In genomic region chr1:169670705-169671104, GRCm38 (mm10) we compare ENCODE assay signal across 9 mouse cellular contexts. TPM values are rescaled to one million over a fixed set of nuclear protein-coding genes. Genes with fewer than 3 reads are reported as not detected.
DNase-seq lines count a peak whose midpoint lies in the region; ATAC-seq lines count a peak whose summit lies in the region.
"Had no signal": no experiment of that assay in that cellular context is flagged by ENCODE, and none has a peak within 500 bp of the region (broad histone marks: within the 10 kb centered on the region; RNA-seq: fewer than 3 reads in every experiment).

No protein-coding gene starts in this region.

- H3K4me2 ChIP-seq in forebrain, embryonic 15.5 days (replicated peaks) = no peak overlapping the region
- H3K4me2 ChIP-seq: liver, embryonic 15.5 days had no signal

- no peak overlapping the region for H3K4me3 ChIP-seq in forebrain, embryonic 15.5 days
- H3K4me3 ChIP-seq: liver, embryonic 15.5 days had no signal

- no peaks in the 10 kb centered on the region for H3K9me3 ChIP-seq in forebrain, embryonic 15.5 days
- H3K9me3 ChIP-seq: liver, embryonic 15.5 days had no signal

- no peaks in the 10 kb centered on the region for H3K4me1 ChIP-seq in forebrain, embryonic 15.5 days
- H3K4me1 ChIP-seq: liver, embryonic 15.5 days had no signal

- WGBS in forebrain, embryonic 15.5 days = 60% methylated on average over 1 of the region's 1 CpGs

- H3K27ac ChIP-seq in forebrain, embryonic 15.5 days (replicated peaks) = no peak overlapping the region
- H3K27ac ChIP-seq: liver, embryonic 15.5 days had no signal

- no peak overlapping the region for H3K9ac ChIP-seq in forebrain, embryonic 15.5 days (replicated peaks)
- H3K9ac ChIP-seq: liver, embryonic 15.5 days had no signal

- intact Hi-C loops in gastrocnemius, postnatal 36 days (cut with DNase I) = loop anchor here (1.0 to 10.0 kb wide), 2 partner anchors 136 to 249 kb away; partner anchors contain the start of gene Nuf2

- ATAC-seq in forebrain, embryonic 15.5 days (replicated peaks) = peak; percentile 51; the same call in 1 of the 2 replicates
- ATAC-seq in monocyte, adult 5-6 weeks (replicated peaks; ENCODE audit: insufficient number of reproducible peaks, low FRiP score, low TSS enrichment, poor library complexity, severe bottlenecking) = no peak

- no peaks in the 10 kb centered on the region for H3K27me3 ChIP-seq in forebrain, embryonic 15.5 days
- H3K27me3 ChIP-seq: liver, embryonic 15.5 days had no signal

- no peaks in the 10 kb centered on the region for H3K36me3 ChIP-seq in forebrain, embryonic 15.5 days
- H3K36me3 ChIP-seq: liver, embryonic 15.5 days had no signal

- peak; percentile 23 for DNase-seq in gastrocnemius, postnatal 10 days
- DNase-seq in gastrocnemius, postnatal 36 days = no peak
- peak; percentile 13 for DNase-seq in urinary bladder, postnatal 14 days (ENCODE audit: low spot score)
- no peak for DNase-seq in urinary bladder, adult 18-20 months (ENCODE audit: low spot score in 2 of 2)
- peak; percentile 42 for DNase-seq in lung, postnatal 36 days
- DNase-seq in ovary, postnatal 36 days (ENCODE audit: low spot score) = no peak

RNA-seq across cellular contexts. Expression of gene Rgs5, which starts 15.4 kb away (rescaled TPM):
- total RNA-seq in gastrocnemius, postnatal 10 days (2021) = 100 to 1,000 TPM; 198 to 208 TPM
- 100 to 1,000 TPM; 158 to 167 TPM for total RNA-seq in gastrocnemius, postnatal 36 days (2021)
- 18.1 and 18.7 TPM in 2 replicates for polyA plus RNA-seq in forebrain, embryonic 15.5 days (2015; fragmentation: Nextera tagmentation; extraction: Ambion mirVana)
- not detected in 3 replicates for total RNA-seq in monocyte, adult 5-6 weeks (2017)

Comparison
In these comparisons a context has a peak if more than half of its experiments do, and no peak if none do; other contexts are left out.
1. DNase-seq: peak in gastrocnemius, postnatal 10 days (single experiment), urinary bladder, postnatal 14 days (single experiment) and lung, postnatal 36 days (single experiment); none in gastrocnemius, postnatal 36 days (0 of 2), urinary bladder, adult 18-20 months (0 of 2) and ovary, postnatal 36 days (single experiment).
2. RNA of gene Rgs5, which starts 15.4 kb away (total RNA-seq): 198 to 208 TPM in gastrocnemius, postnatal 10 days and 158 to 167 TPM in gastrocnemius, postnatal 36 days; not detected in monocyte, adult 5-6 weeks; every median in the first group is over 100 times any median in the second.